Mouse (Mus musculus): ENCODE measurements around the gene Jpt2.

Jpt2 gene

DNA sequence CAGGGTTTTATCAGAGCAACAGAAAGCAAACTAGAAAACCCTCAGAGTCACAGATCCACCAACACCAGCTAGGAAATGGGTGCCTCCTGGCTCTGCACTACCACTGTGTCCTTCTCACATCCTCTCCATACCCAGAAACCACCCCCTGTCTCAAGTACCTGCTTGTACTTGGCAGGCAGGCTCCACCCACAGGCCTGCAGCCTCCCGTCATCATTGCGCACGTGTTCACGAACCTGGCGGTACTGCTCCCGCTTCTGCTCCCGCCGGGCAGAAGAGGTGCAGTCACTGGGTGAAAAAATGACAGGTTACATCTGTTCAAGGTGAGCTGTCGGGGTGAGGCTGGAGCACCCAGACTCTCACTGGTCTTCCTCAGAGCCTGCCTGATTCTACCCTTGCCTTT lies 56.7 kb downstream of the Jpt2 start:
- DNase-seq = no peak

GRCm38 (mm10) chr17:24902671-24903474 lies 57.6 kb downstream of the Jpt2 start:
- no peak for DNase-seq

DNA sequence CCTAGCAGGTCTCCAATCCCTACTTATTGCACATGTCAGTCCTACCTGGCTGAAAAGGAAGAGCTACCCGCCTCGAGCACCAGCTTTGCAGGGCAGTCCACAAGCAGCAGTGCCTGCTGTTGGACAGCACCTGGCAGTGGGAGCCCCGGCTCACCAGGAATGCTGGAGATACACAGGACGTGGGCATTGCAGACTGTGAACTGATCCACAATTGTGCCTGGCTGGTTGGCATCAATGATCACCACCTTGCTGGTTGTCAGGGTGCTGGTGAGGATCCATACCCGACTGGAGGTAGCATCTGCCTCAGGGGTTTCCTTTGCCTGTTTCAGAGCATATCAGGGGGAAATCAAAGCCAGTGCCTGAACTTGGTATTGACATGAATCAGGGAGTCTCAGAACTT lies 58.4 kb downstream of the Jpt2 start:
- no peak for DNase-seq

DNA sequence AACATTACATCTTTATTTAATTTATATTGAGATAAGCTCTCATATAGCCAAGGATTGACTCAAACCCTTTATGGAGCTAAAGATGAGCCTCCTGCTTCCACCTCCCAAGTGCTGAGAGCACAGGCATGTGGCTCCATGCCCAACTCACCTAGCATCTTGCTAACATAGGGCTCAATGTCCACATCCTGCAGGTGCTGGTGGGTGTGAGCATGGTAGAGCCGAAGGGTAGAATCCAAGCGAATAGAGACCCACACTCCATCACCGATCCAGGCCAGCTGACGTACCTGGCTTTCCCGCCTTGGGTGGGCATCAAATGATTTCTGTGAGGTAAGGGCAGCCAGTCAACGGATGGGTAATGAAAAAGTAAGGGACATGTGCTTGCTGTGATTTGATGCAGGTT lies 60.5 kb downstream of the Jpt2 start:
- no peak for DNase-seq

DNA sequence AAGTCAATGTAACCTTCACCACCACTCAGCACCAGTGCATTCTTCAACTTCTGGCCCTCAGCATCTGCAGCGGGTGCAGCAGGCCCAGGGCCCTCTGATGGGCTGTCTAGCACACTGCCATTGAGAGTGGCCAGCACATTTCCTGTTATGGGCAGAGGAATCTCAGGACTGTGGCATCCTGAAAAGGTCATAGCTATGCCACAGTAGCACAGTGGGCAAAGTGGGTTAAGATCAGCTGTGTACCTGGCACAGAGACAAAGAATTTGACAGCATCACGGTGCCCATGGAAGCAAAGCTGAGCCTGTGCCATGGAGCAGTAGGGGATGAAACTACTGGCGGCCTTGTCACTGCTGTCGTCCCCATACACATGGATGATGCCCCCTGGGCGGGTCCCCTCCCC lies 61.3 kb downstream of the Jpt2 start:
- DNase-seq = no peak

DNA sequence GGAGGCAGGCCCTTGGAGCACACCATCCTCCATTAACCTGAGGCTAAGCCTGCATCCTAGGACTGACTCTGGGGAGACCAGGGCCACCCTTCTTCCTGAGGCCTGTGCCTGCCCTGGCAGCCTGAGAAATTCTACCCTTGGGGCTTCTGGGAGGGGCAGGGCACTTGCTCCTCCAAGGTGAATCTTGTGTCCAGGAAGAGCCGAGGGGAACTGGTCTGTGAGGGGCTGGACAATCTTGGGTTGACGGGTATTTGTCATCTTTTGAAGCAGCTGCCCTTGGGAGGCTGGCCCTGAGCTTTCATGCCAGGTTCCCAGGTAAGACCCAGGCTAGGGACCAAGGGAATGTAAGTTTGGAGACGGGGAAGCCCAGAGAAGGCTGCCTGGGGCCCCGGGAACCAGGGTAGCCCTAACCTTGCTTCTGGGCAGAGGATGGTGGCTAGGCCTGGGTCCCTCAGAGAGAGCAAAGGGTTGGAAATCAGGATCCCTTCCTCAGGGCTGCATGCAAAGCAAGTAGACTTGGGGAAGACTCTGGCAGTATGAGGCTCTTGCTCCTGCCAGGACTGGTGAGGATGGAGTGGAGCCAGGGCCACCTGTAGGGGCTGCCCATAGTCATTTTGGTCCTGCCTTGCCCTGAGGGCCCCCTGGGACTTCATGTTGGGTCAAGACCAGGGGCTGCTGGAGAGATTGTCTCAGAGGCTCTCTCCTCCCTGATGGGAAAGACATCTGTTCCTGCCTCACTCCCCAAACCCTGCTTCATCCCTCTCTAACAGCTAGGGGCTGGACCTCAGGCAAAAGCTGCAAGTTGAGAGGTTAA lies 62.2 kb downstream of the Jpt2 start:
- DNase-seq = no peak

DNA sequence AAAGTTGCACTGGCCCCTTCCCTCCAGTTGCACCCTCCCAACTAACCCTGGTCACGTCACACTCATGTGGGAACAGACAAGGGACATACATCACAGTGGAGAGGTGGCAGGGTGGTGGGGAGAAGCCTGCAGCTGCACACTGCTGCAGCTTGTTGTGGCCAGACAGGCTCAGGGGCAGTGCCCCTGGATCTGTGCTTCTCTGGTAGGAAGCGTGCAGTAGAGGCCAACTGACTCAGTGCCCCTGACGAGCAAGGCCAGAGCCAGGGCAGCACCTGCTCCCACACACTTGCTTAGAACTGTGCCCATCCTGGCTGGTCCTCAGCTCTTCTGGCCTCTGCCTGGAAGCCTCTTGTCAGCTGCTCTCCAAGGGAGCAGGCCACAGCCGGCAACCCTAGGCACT lies 62.9 kb downstream of the Jpt2 start:
- no peak for DNase-seq

DNA sequence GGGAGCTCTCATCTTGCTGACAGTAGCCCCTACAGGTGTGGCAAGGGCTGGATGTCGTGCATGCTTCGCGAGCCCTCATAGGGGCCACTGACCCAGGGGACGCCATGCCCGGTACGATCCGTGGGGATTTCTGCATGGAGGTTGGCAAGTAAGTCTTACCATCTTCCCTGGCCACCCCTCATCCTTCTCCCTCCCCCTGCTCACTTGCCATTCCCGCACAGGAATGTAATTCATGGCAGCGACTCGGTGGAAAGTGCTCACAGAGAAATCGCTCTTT lies 63.6 kb downstream of the Jpt2 start:
- DNase-seq = no peak

GRCm38 (mm10) chr17:24896241-24896992 lies 64.1 kb downstream of the Jpt2 start, which contains the start of gene Nme3:
Gene Nme3 (plus strand): TSS chr17:24896500.
- peak; percentile 76 to 82 for DNase-seq

GRCm38 (mm10) chr17:24895571-24896240 lies 64.8 kb downstream of the Jpt2 start:
- DNase-seq = no peak

DNA sequence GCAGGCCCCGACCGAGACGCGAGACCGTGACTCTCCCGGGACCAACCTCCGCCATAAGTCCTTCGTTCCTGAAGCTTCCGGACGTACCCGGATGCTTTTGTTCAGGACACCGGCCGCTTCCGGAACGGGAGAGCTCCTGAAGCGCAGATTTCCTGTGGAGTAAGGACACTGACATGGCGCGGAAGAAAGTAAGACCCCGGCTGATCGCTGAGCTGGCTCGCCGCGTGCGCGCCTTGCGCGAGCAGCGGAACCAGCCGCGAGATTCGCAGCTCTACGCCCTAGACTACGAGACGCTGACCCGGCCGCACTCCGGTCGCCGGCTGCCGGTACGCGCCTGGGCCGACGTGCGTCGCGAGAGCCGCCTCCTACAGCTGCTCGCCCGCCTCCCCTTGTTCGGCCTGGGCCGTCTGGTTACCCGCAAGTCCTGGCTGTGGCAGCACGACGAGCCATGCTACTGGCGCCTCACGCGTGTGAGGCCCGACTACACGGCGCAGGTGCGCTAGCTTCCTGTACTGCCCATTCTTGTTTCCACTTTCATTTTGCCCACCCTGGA lies 65.4 kb downstream of the Jpt2 start, which contains the start of the genes Eme2 and Mrps34:
Eme2 (minus strand) TSS at position 93 of the 553 bp plus-strand sequence.
Mrps34 (plus strand) TSS at position 122 of the 553 bp plus-strand sequence.
- DNase-seq = peak; percentile 85 to 86

DNA sequence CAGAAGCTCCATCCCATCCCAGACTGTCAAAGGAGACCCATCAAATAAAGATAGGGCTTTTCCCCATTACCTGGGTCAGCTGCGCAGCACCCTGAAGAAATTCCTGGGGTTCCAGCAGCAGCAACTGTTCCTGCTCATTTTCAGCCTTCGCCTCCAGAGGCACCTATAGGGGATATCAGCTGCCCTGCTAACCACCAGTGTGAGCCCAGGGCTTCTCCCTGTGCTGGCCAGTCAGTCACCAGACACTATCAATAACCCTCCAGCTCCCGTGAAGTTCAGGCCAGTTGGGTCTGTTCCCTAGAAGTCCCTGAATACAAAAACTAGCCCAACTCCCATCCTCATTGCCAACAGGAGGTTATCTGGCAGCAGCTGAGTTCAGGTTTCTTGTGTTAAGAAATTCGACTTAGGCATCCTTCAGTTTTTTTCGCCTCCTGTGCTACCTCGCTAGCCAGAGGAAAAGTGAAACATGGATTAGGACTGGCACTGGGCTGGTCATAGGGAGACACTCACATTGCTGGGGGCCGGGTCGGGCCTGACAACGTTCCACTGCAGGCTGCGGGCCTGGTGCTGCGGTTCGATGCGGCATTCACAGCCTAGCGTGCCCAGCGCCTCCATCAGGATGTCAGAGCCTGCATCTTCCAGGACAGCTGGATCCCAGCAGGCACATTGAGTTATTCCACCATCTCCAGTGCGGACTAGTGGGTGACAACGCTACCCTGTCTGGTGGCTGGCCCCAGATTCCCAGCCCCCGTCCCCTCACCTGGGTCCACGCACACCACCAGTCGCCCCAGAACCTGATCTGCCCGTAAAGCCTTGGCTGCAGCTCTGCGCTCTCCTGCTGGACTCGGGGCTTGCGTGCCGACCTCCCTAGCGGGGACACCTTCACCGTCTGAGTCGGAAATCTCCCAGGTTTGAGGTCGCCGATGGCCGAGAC lies 66.2 kb downstream of the Jpt2 start:
- DNase-seq = no peak

DNA sequence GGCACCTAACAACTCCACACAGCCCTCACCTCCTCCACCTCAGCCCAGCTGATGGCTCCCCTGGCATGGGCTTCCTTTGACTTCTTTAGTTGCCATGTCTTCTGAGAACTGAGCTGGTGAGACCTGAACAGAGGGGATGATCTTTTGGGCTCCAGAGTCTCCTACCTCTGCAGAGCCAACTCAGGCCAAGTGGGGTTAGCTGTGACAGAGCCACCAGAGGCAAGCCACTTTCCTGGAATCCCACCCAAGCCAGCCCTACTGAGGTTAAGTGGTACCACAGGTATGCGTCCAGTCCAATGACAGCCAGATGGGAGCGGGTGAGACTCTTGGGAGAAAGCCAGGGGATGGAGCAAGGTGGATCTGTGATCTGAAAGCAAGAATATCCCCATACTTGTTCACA lies 67.2 kb downstream of the Jpt2 start:
- DNase-seq = no peak

DNA sequence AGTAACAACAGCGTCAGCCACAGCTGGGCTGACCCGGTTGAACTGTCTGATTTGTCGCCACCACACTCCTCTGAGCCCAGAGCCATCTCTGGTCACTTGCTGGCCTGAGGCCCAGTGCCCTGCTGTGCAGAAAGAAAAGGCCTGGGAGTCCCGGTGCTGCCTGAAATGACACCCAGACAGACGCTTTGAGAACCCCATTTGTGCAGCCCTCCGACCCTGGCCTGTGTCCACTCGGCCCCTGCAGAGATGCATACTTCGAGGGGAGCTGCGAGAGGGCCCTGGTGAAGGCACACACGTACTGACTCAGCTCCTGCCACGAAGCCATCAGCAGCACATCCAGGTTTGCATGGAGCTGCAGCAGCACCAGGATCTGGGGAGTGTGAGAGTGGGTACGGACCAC lies 67.7 kb downstream of the Jpt2 start:
- DNase-seq = no peak

DNA sequence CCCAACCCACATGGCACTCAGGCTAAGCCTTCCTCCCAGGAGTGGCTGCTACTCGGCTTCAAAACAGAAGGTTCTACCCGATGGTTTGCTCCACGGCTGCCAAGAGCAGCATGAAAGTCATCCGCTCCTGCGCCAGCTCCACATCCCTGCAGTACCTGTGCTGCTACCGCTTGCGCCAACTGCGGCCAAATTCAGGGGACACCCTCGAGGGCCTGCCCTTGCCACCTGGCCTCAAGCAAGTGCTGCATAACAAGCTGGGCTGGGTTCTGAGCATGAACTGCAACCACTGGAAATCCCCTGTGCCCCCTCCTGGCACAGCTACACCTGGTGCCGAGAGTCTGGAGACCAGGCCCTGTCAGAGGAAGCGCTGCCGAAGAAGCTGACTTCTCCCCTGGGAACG lies 69.2 kb downstream of the Jpt2 start:
- peak; percentile 73 to 77 for DNase-seq

DNA sequence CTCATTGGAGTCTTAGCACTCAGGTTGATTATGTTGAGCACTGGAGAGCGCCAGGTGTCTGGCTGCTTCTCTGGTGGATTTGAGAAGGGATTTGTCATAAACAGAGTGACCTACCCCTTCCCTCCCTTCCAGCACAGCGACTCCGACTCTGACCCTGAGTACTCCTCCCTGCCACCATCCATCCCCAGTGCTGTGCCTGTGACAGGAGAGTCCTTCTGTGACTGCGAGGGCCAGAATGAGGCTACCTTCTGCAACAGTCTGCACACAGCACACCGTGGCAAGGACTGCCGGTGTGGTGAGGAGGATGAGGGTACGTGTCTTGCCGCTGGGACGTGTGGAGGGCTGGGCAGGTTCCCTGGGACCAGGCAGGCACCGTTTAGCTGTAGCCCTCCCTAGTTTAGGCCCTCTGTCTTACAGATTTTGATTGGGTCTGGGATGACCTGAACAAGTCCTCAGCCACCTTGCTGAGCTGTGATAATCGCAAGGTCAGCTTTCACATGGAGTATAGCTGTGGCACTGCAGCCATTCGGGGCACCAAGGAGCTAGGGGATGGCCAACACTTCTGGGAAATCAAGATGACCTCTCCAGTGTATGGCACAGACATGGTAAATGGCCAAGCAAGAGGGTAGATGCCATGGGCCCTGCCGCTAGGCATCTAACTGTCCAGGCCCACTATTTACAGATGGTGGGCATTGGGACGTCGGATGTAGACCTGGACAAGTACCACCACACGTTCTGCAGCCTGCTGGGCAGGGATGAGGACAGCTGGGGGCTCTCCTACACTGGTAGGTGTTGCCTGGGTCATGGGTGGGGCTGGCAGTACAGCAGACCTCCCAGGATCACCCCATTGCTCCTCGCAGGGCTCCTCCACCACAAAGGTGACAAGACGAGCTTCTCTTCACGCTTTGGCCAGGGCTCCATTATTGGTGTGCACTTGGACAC lies 70.1 kb downstream of the Jpt2 start:
- no peak for DNase-seq

DNA sequence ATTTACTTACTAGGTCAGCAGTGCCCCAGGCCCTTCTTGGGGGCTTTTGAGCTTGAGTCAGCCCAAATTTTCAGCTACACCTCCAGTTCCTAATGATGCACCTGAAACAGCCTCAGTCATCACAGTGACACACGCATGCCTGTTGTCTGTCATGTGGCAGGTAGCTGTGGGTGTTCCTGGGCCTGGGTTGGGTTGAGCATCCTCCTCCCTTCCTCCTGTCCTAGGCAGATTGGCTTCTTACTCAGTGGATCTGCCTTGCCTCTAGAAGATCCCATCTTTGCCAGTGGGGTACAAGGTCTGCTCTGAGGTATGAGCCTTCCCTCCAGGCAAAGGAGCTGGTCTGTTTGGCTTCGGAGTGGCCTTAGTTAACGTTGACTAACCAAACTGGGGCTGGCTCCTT lies 71.6 kb downstream of the Jpt2 start:
- no peak for DNase-seq
